Mouse (Mus musculus) kidney, adult 8-10 months (tissue): ENCODE measurements around the gene Coq6.

Source experiments
- DNase-seq, 2 experiments: peaks; one replicate each; pipeline ENCODE4 v3.0.0; 2022

The Coq6 gene

GRCm38 (mm10) chr12:84396947-84397679 lies 35.7 kb downstream of the Coq6 start:
- DNase-seq: no peak

GRCm38 (mm10) chr12:84397685-84398084 lies 36.2 kb downstream of the Coq6 start:
- no peak for DNase-seq

GRCm38 (mm10) chr12:84398629-84399028 lies 37.2 kb downstream of the Coq6 start:
- DNase-seq: no peak

- no peak for DNase-seq
Measured at GRCm38 (mm10) chr12:84399135-84399534, 37.7 kb downstream of the Coq6 start.

GRCm38 (mm10) chr12:84399663-84400062 lies 38.2 kb downstream of the Coq6 start:
- peak; percentile 66 to 76 for DNase-seq

GRCm38 (mm10) chr12:84400068-84400467 lies 38.6 kb downstream of the Coq6 start:
- DNase-seq: no peak

GRCm38 (mm10) chr12:84400653-84401052 lies 39.2 kb downstream of the Coq6 start:
- DNase-seq: peak; percentile 72 to 77

GRCm38 (mm10) chr12:84402923-84403322 lies 41.5 kb downstream of the Coq6 start:
- peak; percentile 46 to 65 for DNase-seq

GRCm38 (mm10) chr12:84404541-84404940 lies 43.1 kb downstream of the Coq6 start:
- DNase-seq: no peak

GRCm38 (mm10) chr12:84407259-84407658 lies 45.8 kb downstream of the Coq6 start:
- DNase-seq: no peak

GRCm38 (mm10) chr12:84407874-84408818 lies 46.7 kb downstream of the Coq6 start:
- peak in 1 of 2 experiments; percentile 38 for DNase-seq

GRCm38 (mm10) chr12:84408819-84409507 lies 47.5 kb downstream of the Coq6 start, which contains the start of the genes Entpd5 and Bbof1:
Gene Entpd5 (minus strand): TSS chr12:84409029.
Gene Bbof1 (plus strand): TSS chr12:84409071.
- DNase-seq: peak; percentile 84 to 88

GRCm38 (mm10) chr12:84416834-84417604 lies 55.6 kb downstream of the Coq6 start, which contains the start of gene Rnf113a2:
Gene Rnf113a2 (plus strand): TSS chr12:84417196.
- DNase-seq: peak; percentile 74 to 75

GRCm38 (mm10) chr12:84417605-84417922 lies 56.1 kb downstream of the Coq6 start:
- DNase-seq: no peak
